Mouse (Mus musculus) kidney, postnatal 0 days (tissue): ENCODE results near the gene Grm1. TPM values are rescaled to one million over a fixed set of nuclear protein-coding genes. Genes with fewer than 3 reads are reported as not detected.

Source experiments
- ATAC-seq: fragments of 200-750 bp; cut with Nextera tagmentation; replicated peaks from 2 replicates; pipeline ENCODE4 v1.8.0; 2017; ENCODE audit warnings: low read depth, moderate number of reproducible peaks, moderate TSS enrichment, moderate library complexity; ENCODE audit not compliant: low FRiP score
- DNase-seq: peaks from one replicate; pipeline ENCODE4 v3.0.0-alpha.2; 2016; ENCODE audit warnings: low spot score
- H3K27ac ChIP-seq: fragments of 300-500 bp; sonication (generic); 2 replicates; pipeline ENCODE4 v1.5.1; 2014; ENCODE audit warnings: mild to moderate bottlenecking
- H3K27me3 ChIP-seq: fragments of 300-500 bp; sonication (generic); 2 replicates; pipeline ENCODE4 v1.6.1; 2014; ENCODE audit warnings: low read length, mixed read lengths; ENCODE audit not compliant: insufficient read depth
- H3K36me3 ChIP-seq: fragments of 300-500 bp; sonication (generic); 2 replicates; pipeline ENCODE4 v1.6.1; 2014; ENCODE audit warnings: low read length, mixed read lengths; ENCODE audit not compliant: insufficient read depth
- H3K4me1 ChIP-seq: fragments of 300-500 bp; sonication (generic); replicated peaks from 2 replicates; pipeline ENCODE4 v1.6.1; 2014; ENCODE audit warnings: antibody characterized with exemption, low read length, mixed read lengths; ENCODE audit not compliant: insufficient read depth
- H3K4me2 ChIP-seq: fragments of 300-500 bp; sonication (generic); 2 replicates; pipeline ENCODE4 v1.6.1; 2014; ENCODE audit warnings: mild to moderate bottlenecking, low read length, moderate library complexity, mixed read lengths
- H3K4me3 ChIP-seq: fragments of 300-500 bp; sonication (generic); replicated peaks from 2 replicates; pipeline ENCODE4 v1.5.1; 2014; ENCODE audit warnings: low read depth, low read length
- H3K9ac ChIP-seq: fragments of 300-500 bp; sonication (generic); 2 replicates; pipeline ENCODE4 v1.6.1; 2014; ENCODE audit warnings: low read depth, low read length
- H3K9me3 ChIP-seq: fragments of 300-500 bp; sonication (generic); replicated peaks from 2 replicates; pipeline ENCODE4 v1.6.1; 2016; ENCODE audit warnings: low read length, inconsistent platforms, mixed read lengths
- CTCF ChIP-seq: IDR thresholded peaks from 2 replicates; pipeline ENCODE4 v1.5.1; 2016; ENCODE audit warnings: antibody characterized with exemption, low read depth, mild to moderate bottlenecking, moderate library complexity
- WGBS: fragments of 180-500 bp; shearing (Covaris S2); extraction: QIAGEN DNeasy Blood & Tissue Kit; methylation state at CpG from one replicate; pipeline ENCODE4 v1.1.7; 2014; 5-methylcytosine and 5-hydroxymethylcytosine counted together
- polyA plus RNA-seq: library from polyadenylated mRNA; unstranded; fragments of >200 nt; fragmentation: Nextera tagmentation; extraction: Ambion mirVana; gene quantifications from 2 replicates; pipeline ENCODE4 v1.2.1, GENCODE M21; 2015

The Grm1 gene
- polyA plus RNA-seq, 1 experiment from 2014 or later: not detected

DNA sequence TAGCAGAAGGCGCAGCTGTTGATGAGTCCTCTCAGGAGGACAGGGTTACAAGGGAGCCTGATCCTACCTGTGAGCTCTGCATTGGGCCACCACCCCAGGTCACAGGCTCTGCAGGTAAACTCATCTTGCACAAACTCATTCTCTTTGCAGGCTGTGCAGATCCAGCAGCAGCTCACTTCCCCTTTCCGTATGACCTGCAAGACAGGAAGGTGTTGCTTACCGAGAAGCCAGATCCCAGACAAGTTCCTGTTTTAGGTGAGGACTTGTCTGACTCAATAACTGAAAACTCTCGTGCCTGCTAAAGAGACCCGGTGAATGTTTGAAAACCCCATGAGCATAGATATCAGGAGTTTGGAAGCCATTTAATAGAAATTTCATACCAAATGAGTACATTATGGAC lies 349.1 kb downstream of the Grm1 start:
- H3K9me3 ChIP-seq: no peaks in the 10 kb centered on the region
- H3K4me3 ChIP-seq: no peak overlapping the region
- TF ChIP-seq CTCF: no peak
- no peaks in the 10 kb centered on the region for H3K4me1 ChIP-seq
- H3K36me3 ChIP-seq: no peaks in the 10 kb centered on the region
- ATAC-seq: no peak
- H3K27ac ChIP-seq: no peak overlapping the region
- H3K4me2 ChIP-seq: no peak overlapping the region
- no peak for DNase-seq
- WGBS: 82% methylated on average over 5 of the region's 5 CpGs
- no peaks in the 10 kb centered on the region for H3K27me3 ChIP-seq
- H3K9ac ChIP-seq: no peak overlapping the region

GRCm38 (mm10) chr10:10726501-10726900 lies 355.7 kb downstream of the Grm1 start:
- 70% methylated on average over 3 of the region's 3 CpGs for WGBS
- H3K9me3 ChIP-seq: no peaks in the 10 kb centered on the region
- H3K27ac ChIP-seq: no peak overlapping the region
- H3K27me3 ChIP-seq: no peaks in the 10 kb centered on the region
- no peak overlapping the region for H3K4me2 ChIP-seq
- no peaks in the 10 kb centered on the region for H3K4me1 ChIP-seq
- TF ChIP-seq CTCF: no peak
- no peaks in the 10 kb centered on the region for H3K36me3 ChIP-seq
- H3K9ac ChIP-seq: no peak overlapping the region
- no peak overlapping the region for H3K4me3 ChIP-seq
- ATAC-seq: no peak
- no peak for DNase-seq

- DNase-seq (no peak), ATAC-seq (no peak)
- Histone ChIP-seq H3K4me3 (no peak overlapping the region), H3K4me2 (no peak overlapping the region), H3K9me3 (no peaks in the 10 kb centered on the region), H3K27ac (no peak overlapping the region), H3K27me3 (no peaks in the 10 kb centered on the region), H3K9ac (no peak overlapping the region), H3K4me1 (no peaks in the 10 kb centered on the region), H3K36me3 (no peaks in the 10 kb centered on the region)
- WGBS: 68% methylated on average over 2 of the region's 2 CpGs
- TF ChIP-seq CTCF: no peak
Measured at GRCm38 (mm10) chr10:10710837-10711236, 371.3 kb downstream of the Grm1 start.

DNA sequence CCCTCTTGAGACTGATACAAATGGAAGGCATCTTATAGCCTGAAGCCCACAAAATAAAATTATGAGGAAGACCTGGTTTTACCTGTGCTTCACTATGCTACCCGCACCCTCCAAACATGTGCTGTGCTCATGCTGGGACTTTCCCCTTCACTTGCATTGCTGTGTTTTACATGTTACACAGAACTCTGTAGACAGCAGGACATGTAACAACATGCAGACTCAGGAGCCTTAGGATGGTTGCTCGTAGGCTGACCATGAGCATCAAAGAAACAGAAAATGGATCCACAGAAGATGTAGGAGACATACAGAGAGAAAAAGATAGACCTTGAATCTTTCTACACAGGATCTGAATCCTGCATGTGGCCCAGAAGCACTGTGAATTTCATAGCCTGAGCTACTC lies 371.8 kb downstream of the Grm1 start:
- Histone ChIP-seq H3K4me2 (no peak overlapping the region), H3K9me3 (no peaks in the 10 kb centered on the region), H3K4me3 (no peak overlapping the region), H3K27me3 (no peaks in the 10 kb centered on the region), H3K27ac (no peak overlapping the region), H3K36me3 (no peaks in the 10 kb centered on the region), H3K4me1 (no peaks in the 10 kb centered on the region), H3K9ac (no peak overlapping the region)
- ATAC-seq (no peak), DNase-seq (no peak)
- WGBS: 95% methylated on average over 2 of the region's 2 CpGs
- no peak for TF ChIP-seq CTCF

DNA sequence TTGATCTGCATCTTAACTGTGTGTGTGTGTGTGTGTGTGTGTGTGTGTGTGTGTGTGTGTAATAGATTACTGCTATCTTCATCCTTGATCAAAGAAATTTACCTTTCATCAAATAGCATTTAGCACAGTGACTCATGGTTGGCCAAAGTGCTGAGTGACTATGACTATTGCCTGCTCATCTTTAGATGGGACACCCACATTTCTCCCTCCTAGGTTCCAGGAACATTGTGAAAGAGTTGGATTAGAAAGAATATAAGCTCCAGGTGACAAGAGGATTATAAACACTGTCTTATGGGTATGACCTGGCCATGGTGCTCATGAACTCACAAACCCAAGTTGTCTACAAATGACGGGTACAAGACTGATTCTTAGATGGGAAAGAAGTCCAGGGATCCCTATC lies 374.1 kb downstream of the Grm1 start:
- TF ChIP-seq CTCF: no peak
- 89% methylated on average over 1 of the region's 1 CpGs for WGBS
- H3K4me3 ChIP-seq: no peak overlapping the region

DNA sequence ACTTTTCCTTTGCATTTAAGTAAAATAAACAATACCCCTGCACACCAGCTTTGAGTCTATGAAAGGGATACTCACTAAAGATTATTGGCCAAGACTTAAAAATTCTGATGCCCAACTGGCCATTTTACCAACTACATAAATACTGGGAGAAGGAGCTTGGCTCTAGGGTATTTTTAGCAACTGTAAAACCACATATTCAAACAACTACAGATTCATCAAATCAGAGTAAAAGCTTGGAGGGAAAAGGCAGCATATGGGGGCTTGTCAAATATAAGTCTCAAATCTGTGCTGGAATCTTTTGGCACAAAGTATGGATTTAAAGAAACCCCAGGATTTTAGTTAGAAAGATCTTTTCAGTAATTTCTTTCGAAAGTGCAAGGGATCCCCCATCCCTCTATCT lies 380.8 kb downstream of the Grm1 start:
- ATAC-seq (no peak), DNase-seq (no peak)
- Histone ChIP-seq H3K27ac (no peak overlapping the region), H3K4me1 (no peaks in the 10 kb centered on the region), H3K9ac (no peak overlapping the region), H3K4me2 (no peak overlapping the region), H3K27me3 (no peaks in the 10 kb centered on the region), H3K9me3 (no peaks in the 10 kb centered on the region), H3K36me3 (no peaks in the 10 kb centered on the region), H3K4me3 (no peak overlapping the region)
- no peak for TF ChIP-seq CTCF
- WGBS: 88% methylated on average over 1 of the region's 1 CpGs

More for the DNA sequence above, 374.1 kb downstream of the Grm1 start:
- no peak overlapping the region for H3K27ac ChIP-seq
- no peaks in the 10 kb centered on the region for H3K36me3 ChIP-seq
- H3K4me1 ChIP-seq: no peaks in the 10 kb centered on the region
- DNase-seq (no peak), ATAC-seq (no peak)
- H3K9me3 ChIP-seq: no peaks in the 10 kb centered on the region
- no peak overlapping the region for H3K4me2 ChIP-seq
- H3K9ac ChIP-seq: no peak overlapping the region
- no peaks in the 10 kb centered on the region for H3K27me3 ChIP-seq

DNA sequence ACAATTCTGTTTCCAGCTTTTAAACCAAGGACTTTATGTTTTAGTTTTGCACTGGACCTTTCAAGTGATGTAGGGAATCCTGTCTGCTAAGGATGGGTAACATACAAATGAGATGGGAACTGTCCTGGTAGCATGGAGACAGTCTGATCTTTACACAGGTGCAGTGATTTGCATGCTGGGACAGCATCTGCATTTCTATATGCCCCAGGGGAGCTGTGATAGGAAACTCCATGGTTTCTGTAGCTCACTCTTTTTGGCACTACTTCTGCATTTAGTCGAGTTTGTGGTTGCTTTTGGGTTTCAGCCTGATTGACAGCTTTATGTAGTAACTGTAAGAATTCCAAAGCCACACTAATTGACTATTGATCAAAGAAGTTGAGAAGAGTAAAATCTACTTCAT lies 381.3 kb downstream of the Grm1 start:
- Histone ChIP-seq H3K4me2 (no peak overlapping the region), H3K9ac (no peak overlapping the region), H3K4me1 (no peaks in the 10 kb centered on the region), H3K27ac (no peak overlapping the region), H3K9me3 (no peaks in the 10 kb centered on the region), H3K36me3 (no peaks in the 10 kb centered on the region), H3K4me3 (no peak overlapping the region), H3K27me3 (no peaks in the 10 kb centered on the region)
- TF ChIP-seq CTCF: no peak
- no peak for DNase-seq
- no peak for ATAC-seq
- WGBS: 35% methylated on average over 1 of the region's 1 CpGs
